ENCODE assay signal across 8 mouse cellular contexts in genomic region chr4:155222841-155223593, GRCm38 (mm10). TPM values are rescaled to one million over a fixed set of nuclear protein-coding genes. Genes with fewer than 3 reads are reported as not detected.
A peak's percentile ranks its signal among the peaks of the same experiment; 100 is the strongest.
DNase-seq lines count a peak whose midpoint lies in the region; ATAC-seq lines count a peak whose summit lies in the region.

No protein-coding gene starts in this region.

- peak overlapping the region; percentile 91 for H3K9ac ChIP-seq in hindbrain, embryonic 11.5 days (ENCODE audit: low read depth, low read length)

- peak overlapping the region; percentile 69 for H3K4me2 ChIP-seq in hindbrain, embryonic 11.5 days (replicated peaks; ENCODE audit: low read depth, low read length)

- peak overlapping the region; percentile 86 for H3K27ac ChIP-seq in hindbrain, embryonic 11.5 days (ENCODE audit: low read depth, low read length)

- WGBS in hindbrain, embryonic 11.5 days, result under 1% methylated on average over 64 of the region's 116 CpGs

- peaks cover 24% of the 10 kb centered on the region for H3K4me1 ChIP-seq in hindbrain, embryonic 11.5 days (replicated peaks; ENCODE audit: control insufficient read depth, insufficient read depth, low read length)

- no peaks in the 10 kb centered on the region for H3K9me3 ChIP-seq in hindbrain, embryonic 11.5 days (ENCODE audit: control insufficient read depth, low read length)

- no peaks in the 10 kb centered on the region for H3K27me3 ChIP-seq in hindbrain, embryonic 11.5 days (ENCODE audit: control insufficient read depth, insufficient read depth, low read length)

- H3K4me3 ChIP-seq in hindbrain, embryonic 11.5 days (ENCODE audit: low read depth, low read length), result peak overlapping the region; percentile 95

- ATAC-seq in frontal cortex, adult (ENCODE audit: low TSS enrichment), result peak; percentile 84
- peak; percentile 100 for ATAC-seq in hindbrain, embryonic 11.5 days (ENCODE audit: low FRiP score)

- H3K36me3 ChIP-seq in hindbrain, embryonic 11.5 days (ENCODE audit: control insufficient read depth, insufficient read depth, low read length), result no peaks in the 10 kb centered on the region

- peak; percentile 80 for DNase-seq in MEL-GATA-1-ER (ENCODE audit: extremely low read depth, low read depth)
- peak; percentile 100 for DNase-seq in cerebellum, adult 8-10 months
- DNase-seq in hindbrain, embryonic 11.5 days (ENCODE audit: low spot score), result peak; percentile 99
- peak; percentile 100 for DNase-seq in layer of hippocampus, postnatal 10 days (ENCODE audit: low spot score in 2 of 2)
- peak; percentile 98 for DNase-seq in lung, postnatal 10 days
- DNase-seq in ovary, postnatal 36 days (ENCODE audit: low spot score), result peak; percentile 100
- peak; percentile 99 for DNase-seq in thymus, postnatal 25 days

RNA-seq across cellular contexts. Expression of gene Ski, which starts 0.6 kb away (rescaled TPM):
- 13.4 and 21.0 TPM in 2 replicates for polyA plus RNA-seq in hindbrain, embryonic 11.5 days (2014; fragmentation: Nextera tagmentation; extraction: Ambion mirVana)
- total RNA-seq in layer of hippocampus, postnatal 10 days (2021), result 100 to 1,000 TPM; 118 TPM

RNA-seq across cellular contexts. Expression of gene Faap20, which starts 26.6 kb away (rescaled TPM):
- 99.0 and 99.3 TPM in 2 replicates for polyA plus RNA-seq in hindbrain, embryonic 11.5 days (2014; fragmentation: Nextera tagmentation; extraction: Ambion mirVana)
- total RNA-seq in layer of hippocampus, postnatal 10 days (2021), result 10 to 100 TPM; 22.2 to 24.3 TPM

Comparison
In these comparisons a context has a peak if more than half of its experiments do, and no peak if none do; other contexts are left out.
1. Peak in every context shown above with its lines: DNase-seq, ATAC-seq, H3K4me3 ChIP-seq and H3K27ac ChIP-seq.